In genomic region chr2:49451637-49452211, GRCm38 (mm10) we compare ENCODE assay signal across 8 mouse cellular contexts. TPM values are rescaled to one million over a fixed set of nuclear protein-coding genes. Genes with fewer than 3 reads are reported as not detected.
DNase-seq lines count a peak whose midpoint lies in the region; ATAC-seq and TF ChIP-seq lines count a peak whose summit lies in the region.

No protein-coding gene starts in this region.

- peak overlapping the region; percentile 99 for H3K9ac ChIP-seq in hindbrain, embryonic 12.5 days

- POLR2A ChIA-PET in Patski (lab: Charles Lee): interaction anchor here (1.2 kb wide), 1 partner anchor 254 kb away, joined by 3 read pairs; no protein-coding TSS in a partner anchor

- peak; percentile 51 for TF ChIP-seq CTCF in Patski (IDR thresholded peaks at IDR 0.05)

- WGBS in hindbrain, embryonic 12.5 days: 1% methylated on average over 47 of the region's 64 CpGs

- no peaks in the 10 kb centered on the region for H3K36me3 ChIP-seq in hindbrain, embryonic 12.5 days

- ATAC-seq in Patski: peak; percentile 44
- peak; percentile 88 for ATAC-seq in hindbrain, embryonic 12.5 days (ENCODE audit: low FRiP score)

- H3K4me2 ChIP-seq in hindbrain, embryonic 12.5 days (replicated peaks): peak overlapping the region; percentile 60

- H3K4me1 ChIP-seq in hindbrain, embryonic 12.5 days: peaks cover 14% of the 10 kb centered on the region

- H3K9me3 ChIP-seq in hindbrain, embryonic 12.5 days (replicated peaks): no peaks in the 10 kb centered on the region

- peaks cover 17% of the 10 kb centered on the region for H3K27me3 ChIP-seq in Patski
- H3K27me3 ChIP-seq in hindbrain, embryonic 12.5 days: no peaks in the 10 kb centered on the region

- in situ Hi-C loops in Patski (cut with MboI; ENCODE audit: low pct_unique_long_range_greater_than_20kb): loop anchor here (5.0 kb wide), 1 partner anchor 171 kb away; no protein-coding TSS in a partner anchor

- DNase-seq in Patski (ENCODE audit: low read depth, low spot score): peak; percentile 70
- DNase-seq in cerebellum, postnatal 10 days: peak; percentile 96
- DNase-seq in frontal cortex, postnatal 10 days (ENCODE audit: low spot score in 2 of 2): peak; percentile 86 to 92
- DNase-seq in layer of hippocampus, postnatal 14 days (ENCODE audit: low spot score in 2 of 2): peak; percentile 95 to 98
- DNase-seq in lung, postnatal 14 days: peak; percentile 95
- DNase-seq in retina, postnatal 1 day: peak; percentile 96
- peak; percentile 90 to 92 for DNase-seq in urinary bladder, adult 18-20 months (ENCODE audit: low spot score in 2 of 2)

- CTCF ChIA-PET in Patski (lab: Charles Lee): no interaction called here

- peak overlapping the region; percentile 78 for H3K4me3 ChIP-seq in hindbrain, embryonic 12.5 days

- peak overlapping the region; percentile 100 for H3K27ac ChIP-seq in hindbrain, embryonic 12.5 days

RNA-seq across cellular contexts. Expression of gene Epc2, which starts 0.4 kb away (rescaled TPM):
- 23.2 TPM for polyA plus RNA-seq in Patski (2021)
- 12.0 and 14.1 TPM in 2 replicates for polyA plus RNA-seq in hindbrain, embryonic 12.5 days (2016; fragmentation: Nextera tagmentation; extraction: Ambion mirVana)
- 10 to 100 TPM; 42.4 to 45.1 TPM for total RNA-seq in layer of hippocampus, postnatal 14 days (2021)

Comparison
In these comparisons a context has a peak if more than half of its experiments do, and no peak if none do; other contexts are left out.
1. Peak in every context shown above with its lines: DNase-seq, ATAC-seq, H3K4me3 ChIP-seq and H3K27ac ChIP-seq.